Mouse (Mus musculus): ENCODE measurements around the gene Strip2. TPM values are rescaled to one million over a fixed set of nuclear protein-coding genes. Genes with fewer than 3 reads are reported as not detected.
A peak's percentile ranks its signal among the peaks of the same experiment; 100 is the strongest.

The Strip2 gene
- 4.2 and 4.4 TPM in 2 replicates for polyA plus RNA-seq (2015; fragmentation: Nextera tagmentation; extraction: Ambion mirVana)

GRCm38 (mm10) chr6:29916530-29917382 is at the start of gene Strip2:
Gene Strip2 (plus strand): TSS chr6:29917012.
- Histone ChIP-seq H3K27me3 (ENCODE audit: control insufficient read depth, insufficient read depth, low read depth, low read length) (peaks cover 10% of the 10 kb centered on the region), H3K9ac (ENCODE audit: low read depth, low read length) (peak within 1 kb of the TSS; percentile 75), H3K4me3 (ENCODE audit: low read depth, low read length) (peak within 1 kb of the TSS; percentile 84), H3K4me2 (ENCODE audit: low read length) (peak within 1 kb of the TSS; percentile 95), H3K36me3 (ENCODE audit: control insufficient read depth, insufficient read depth, low read length) (no peaks in the 10 kb centered on the region), H3K27ac (ENCODE audit: low read length) (peak within 1 kb of the TSS; percentile 53; the same call in 1 of the 2 replicates), H3K9me3 (replicated peaks; ENCODE audit: control insufficient read depth, low read length, poor library complexity, severe bottlenecking) (no peaks in the 10 kb centered on the region), H3K4me1 (ENCODE audit: control insufficient read depth, insufficient read depth, low read length) (peaks cover 3% of the 10 kb centered on the region; the same call in 1 of the 2 replicates)
- under 1% methylated on average over 67 of the region's 67 CpGs for WGBS
- peak; percentile 99 for ATAC-seq

- 69% methylated on average over 2 of the region's 2 CpGs for WGBS
- ATAC-seq, result no peak
- H3K9me3 ChIP-seq (replicated peaks; ENCODE audit: control insufficient read depth, low read length, poor library complexity, severe bottlenecking), result no peaks in the 10 kb centered on the region
- no peak overlapping the region for H3K9ac ChIP-seq (ENCODE audit: low read depth, low read length)
- H3K27me3 ChIP-seq (ENCODE audit: control insufficient read depth, insufficient read depth, low read depth, low read length), result no peaks in the 10 kb centered on the region
- H3K36me3 ChIP-seq (ENCODE audit: control insufficient read depth, insufficient read depth, low read length), result no peaks in the 10 kb centered on the region
- H3K4me3 ChIP-seq (ENCODE audit: low read depth, low read length), result no peak overlapping the region
- no peak overlapping the region for H3K27ac ChIP-seq (ENCODE audit: low read length)
- no peak overlapping the region for H3K4me2 ChIP-seq (ENCODE audit: low read length)
- no peaks in the 10 kb centered on the region for H3K4me1 ChIP-seq (ENCODE audit: control insufficient read depth, insufficient read depth, low read length)
These were observed 48.4 kb upstream of the Strip2 start for GRCm38 (mm10) chr6:29868341-29868895.

- ATAC-seq, result no peak
These were observed 43.2 kb upstream of the Strip2 start for GRCm38 (mm10) chr6:29873654-29874053.

GRCm38 (mm10) chr6:29875576-29875975 is 41.2 kb upstream of the Strip2 start:
- no peak overlapping the region for H3K4me2 ChIP-seq (ENCODE audit: low read length)
- ATAC-seq, result no peak
- no peaks in the 10 kb centered on the region for H3K27me3 ChIP-seq (ENCODE audit: control insufficient read depth, insufficient read depth, low read depth, low read length)
- 82% methylated on average over 5 of the region's 5 CpGs for WGBS
- H3K27ac ChIP-seq (ENCODE audit: low read length), result no peak overlapping the region
- no peaks in the 10 kb centered on the region for H3K4me1 ChIP-seq (ENCODE audit: control insufficient read depth, insufficient read depth, low read length)
- H3K9me3 ChIP-seq (replicated peaks; ENCODE audit: control insufficient read depth, low read length, poor library complexity, severe bottlenecking), result no peaks in the 10 kb centered on the region
- H3K36me3 ChIP-seq (ENCODE audit: control insufficient read depth, insufficient read depth, low read length), result peaks cover 6% of the 10 kb centered on the region; the same call in 1 of the 2 replicates
- no peak overlapping the region for H3K4me3 ChIP-seq (ENCODE audit: low read depth, low read length)
- H3K9ac ChIP-seq (ENCODE audit: low read depth, low read length), result no peak overlapping the region

More at GRCm38 (mm10) chr6:29873654-29874053, 43.2 kb upstream of the Strip2 start:
- Histone ChIP-seq H3K4me2 (ENCODE audit: low read length) (no peak overlapping the region), H3K4me3 (ENCODE audit: low read depth, low read length) (no peak overlapping the region), H3K9me3 (replicated peaks; ENCODE audit: control insufficient read depth, low read length, poor library complexity, severe bottlenecking) (no peaks in the 10 kb centered on the region), H3K4me1 (ENCODE audit: control insufficient read depth, insufficient read depth, low read length) (no peaks in the 10 kb centered on the region), H3K27ac (ENCODE audit: low read length) (no peak overlapping the region), H3K36me3 (ENCODE audit: control insufficient read depth, insufficient read depth, low read length) (0 out of 2 replicates have a peak, but pooled peaks cover 3% of the 10 kb centered on the region), H3K27me3 (ENCODE audit: control insufficient read depth, insufficient read depth, low read depth, low read length) (no peaks in the 10 kb centered on the region), H3K9ac (ENCODE audit: low read depth, low read length) (no peak overlapping the region)
- WGBS, result 85% methylated on average over 2 of the region's 2 CpGs

- no peak overlapping the region for H3K4me2 ChIP-seq (ENCODE audit: low read length)
- WGBS, result 91% methylated on average over 4 of the region's 4 CpGs
- no peak for ATAC-seq
- H3K36me3 ChIP-seq (ENCODE audit: control insufficient read depth, insufficient read depth, low read length), result peaks cover 9% of the 10 kb centered on the region; the same call in 1 of the 2 replicates
- H3K4me3 ChIP-seq (ENCODE audit: low read depth, low read length), result no peak overlapping the region
- no peak overlapping the region for H3K9ac ChIP-seq (ENCODE audit: low read depth, low read length)
- H3K27ac ChIP-seq (ENCODE audit: low read length), result no peak overlapping the region
- H3K4me1 ChIP-seq (ENCODE audit: control insufficient read depth, insufficient read depth, low read length), result no peaks in the 10 kb centered on the region
- H3K9me3 ChIP-seq (replicated peaks; ENCODE audit: control insufficient read depth, low read length, poor library complexity, severe bottlenecking), result no peaks in the 10 kb centered on the region
- no peaks in the 10 kb centered on the region for H3K27me3 ChIP-seq (ENCODE audit: control insufficient read depth, insufficient read depth, low read depth, low read length)
These were observed 40.0 kb upstream of the Strip2 start for GRCm38 (mm10) chr6:29876782-29877181.

- no peaks in the 10 kb centered on the region for H3K27me3 ChIP-seq (ENCODE audit: control insufficient read depth, insufficient read depth, low read depth, low read length)
- H3K9me3 ChIP-seq (replicated peaks; ENCODE audit: control insufficient read depth, low read length, poor library complexity, severe bottlenecking), result no peaks in the 10 kb centered on the region
- no peak overlapping the region for H3K9ac ChIP-seq (ENCODE audit: low read depth, low read length)
- H3K27ac ChIP-seq (ENCODE audit: low read length), result no peak overlapping the region
- ATAC-seq, result no peak
- H3K4me3 ChIP-seq (ENCODE audit: low read depth, low read length), result no peak overlapping the region
- H3K36me3 ChIP-seq (ENCODE audit: control insufficient read depth, insufficient read depth, low read length), result peaks cover 9% of the 10 kb centered on the region; the same call in 1 of the 2 replicates
- no peaks in the 10 kb centered on the region for H3K4me1 ChIP-seq (ENCODE audit: control insufficient read depth, insufficient read depth, low read length)
- H3K4me2 ChIP-seq (ENCODE audit: low read length), result no peak overlapping the region
These were observed 37.2 kb upstream of the Strip2 start for GRCm38 (mm10) chr6:29879579-29879978.

- WGBS, result over 99% methylated on average over 3 of the region's 3 CpGs
- Histone ChIP-seq H3K36me3 (ENCODE audit: control insufficient read depth, insufficient read depth, low read length) (peaks cover 9% of the 10 kb centered on the region; the same call in 1 of the 2 replicates), H3K9me3 (replicated peaks; ENCODE audit: control insufficient read depth, low read length, poor library complexity, severe bottlenecking) (no peaks in the 10 kb centered on the region), H3K4me3 (ENCODE audit: low read depth, low read length) (no peak overlapping the region), H3K4me2 (ENCODE audit: low read length) (no peak overlapping the region), H3K4me1 (ENCODE audit: control insufficient read depth, insufficient read depth, low read length) (no peaks in the 10 kb centered on the region), H3K27ac (ENCODE audit: low read length) (no peak overlapping the region), H3K9ac (ENCODE audit: low read depth, low read length) (no peak overlapping the region), H3K27me3 (ENCODE audit: control insufficient read depth, insufficient read depth, low read depth, low read length) (no peaks in the 10 kb centered on the region)
- no peak for ATAC-seq
These were observed 36.0 kb upstream of the Strip2 start for GRCm38 (mm10) chr6:29880796-29881195.

GRCm38 (mm10) chr6:29881936-29882335 is 34.9 kb upstream of the Strip2 start:
- 82% methylated on average over 2 of the region's 2 CpGs for WGBS
- Histone ChIP-seq H3K4me1 (ENCODE audit: control insufficient read depth, insufficient read depth, low read length) (no peaks in the 10 kb centered on the region), H3K9me3 (replicated peaks; ENCODE audit: control insufficient read depth, low read length, poor library complexity, severe bottlenecking) (no peaks in the 10 kb centered on the region), H3K27ac (ENCODE audit: low read length) (no peak overlapping the region), H3K4me2 (ENCODE audit: low read length) (no peak overlapping the region), H3K27me3 (ENCODE audit: control insufficient read depth, insufficient read depth, low read depth, low read length) (no peaks in the 10 kb centered on the region), H3K36me3 (ENCODE audit: control insufficient read depth, insufficient read depth, low read length) (peaks cover 13% of the 10 kb centered on the region), H3K4me3 (ENCODE audit: low read depth, low read length) (no peak overlapping the region), H3K9ac (ENCODE audit: low read depth, low read length) (no peak overlapping the region)
- ATAC-seq, result no peak

GRCm38 (mm10) chr6:29882870-29883269 is 33.9 kb upstream of the Strip2 start:
- H3K36me3 ChIP-seq (ENCODE audit: control insufficient read depth, insufficient read depth, low read length), result peaks cover 13% of the 10 kb centered on the region
- H3K4me1 ChIP-seq (ENCODE audit: control insufficient read depth, insufficient read depth, low read length), result no peaks in the 10 kb centered on the region
- H3K27ac ChIP-seq (ENCODE audit: low read length), result no peak overlapping the region
- H3K9me3 ChIP-seq (replicated peaks; ENCODE audit: control insufficient read depth, low read length, poor library complexity, severe bottlenecking), result no peaks in the 10 kb centered on the region
- H3K9ac ChIP-seq (ENCODE audit: low read depth, low read length), result no peak overlapping the region
- WGBS, result 76% methylated on average over 6 of the region's 6 CpGs
- no peak overlapping the region for H3K4me3 ChIP-seq (ENCODE audit: low read depth, low read length)
- H3K27me3 ChIP-seq (ENCODE audit: control insufficient read depth, insufficient read depth, low read depth, low read length), result no peaks in the 10 kb centered on the region
- H3K4me2 ChIP-seq (ENCODE audit: low read length), result no peak overlapping the region
- no peak for ATAC-seq

Data from midbrain, embryonic 16.5 days (tissue).